Mouse (Mus musculus): ENCODE data around the gene 6820408C15Rik.

Gene 6820408C15Rik

GRCm38 (mm10) chr2:152397680-152398435, 17.5 kb upstream of the 6820408C15Rik start, which contains the start of gene Sox12:
TSS of gene Sox12 (minus strand) at chr2:152398063.
- no peak for TF ChIP-seq GATA4 (IDR thresholded peaks at IDR 0.05; ENCODE audit: insufficient replicate concordance, low read length)

- TF ChIP-seq GATA4 (IDR thresholded peaks at IDR 0.05; ENCODE audit: insufficient replicate concordance, low read length), result no peak; the same call in 1 of the 2 replicates
Observed at GRCm38 (mm10) chr2:152398691-152399090, 16.7 kb upstream of the 6820408C15Rik start.

DNA sequence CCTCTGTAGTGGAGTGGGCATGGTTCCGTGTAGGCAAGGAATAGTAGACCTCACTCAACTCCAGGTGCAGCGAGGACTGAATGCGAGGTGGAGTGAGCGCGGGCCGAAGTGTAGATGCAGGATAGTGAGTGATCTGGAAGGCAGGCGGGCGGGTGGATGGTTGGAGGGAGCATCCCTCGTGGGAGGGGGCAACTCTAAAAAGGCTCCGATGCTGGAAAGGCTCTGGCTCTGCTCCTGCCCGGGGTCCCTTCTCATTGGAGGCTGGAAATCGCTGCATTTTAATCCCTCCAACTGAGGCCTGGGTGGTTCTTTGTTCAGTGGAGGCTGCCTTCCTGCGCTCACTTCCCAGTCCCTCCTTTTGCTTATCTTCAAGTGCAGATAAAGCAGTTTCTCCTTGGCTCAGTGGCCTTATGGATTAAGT, 16.3 kb upstream of the 6820408C15Rik start:
- TF ChIP-seq GATA4 (IDR thresholded peaks at IDR 0.05; ENCODE audit: insufficient replicate concordance, low read length), result no peak

- TF ChIP-seq GATA4 (IDR thresholded peaks at IDR 0.05; ENCODE audit: insufficient replicate concordance, low read length), result no peak
Observed at GRCm38 (mm10) chr2:152406126-152406525, 9.3 kb upstream of the 6820408C15Rik start.

GRCm38 (mm10) chr2:152409781-152410180, 5.6 kb upstream of the 6820408C15Rik start:
- TF ChIP-seq GATA4 (IDR thresholded peaks at IDR 0.05; ENCODE audit: insufficient replicate concordance, low read length), result no peak

- no peak for TF ChIP-seq GATA4 (IDR thresholded peaks at IDR 0.05; ENCODE audit: insufficient replicate concordance, low read length)
Observed at GRCm38 (mm10) chr2:152410971-152411371, 4.4 kb upstream of the 6820408C15Rik start.

- no peak for TF ChIP-seq GATA4 (IDR thresholded peaks at IDR 0.05; ENCODE audit: insufficient replicate concordance, low read length)
Observed at GRCm38 (mm10) chr2:152411471-152411870, 3.9 kb upstream of the 6820408C15Rik start.

GRCm38 (mm10) chr2:152412526-152413157, 2.7 kb upstream of the 6820408C15Rik start:
- TF ChIP-seq GATA4 (IDR thresholded peaks at IDR 0.05; ENCODE audit: insufficient replicate concordance, low read length), result no peak

- no peak for TF ChIP-seq GATA4 (IDR thresholded peaks at IDR 0.05; ENCODE audit: insufficient replicate concordance, low read length)
Observed at GRCm38 (mm10) chr2:152413158-152413764, 2.1 kb upstream of the 6820408C15Rik start.

- TF ChIP-seq GATA4 (IDR thresholded peaks at IDR 0.05; ENCODE audit: insufficient replicate concordance, low read length), result no peak
Observed at GRCm38 (mm10) chr2:152413765-152414584, 1.4 kb upstream of the 6820408C15Rik start.

GRCm38 (mm10) chr2:152414591-152415165, 709 bp upstream of the 6820408C15Rik start, which contains the start of gene Zcchc3:
TSS of gene Zcchc3 (minus strand) at chr2:152415027.
- TF ChIP-seq GATA4 (IDR thresholded peaks at IDR 0.05; ENCODE audit: insufficient replicate concordance, low read length), result no peak; the same call in 1 of the 2 replicates

DNA sequence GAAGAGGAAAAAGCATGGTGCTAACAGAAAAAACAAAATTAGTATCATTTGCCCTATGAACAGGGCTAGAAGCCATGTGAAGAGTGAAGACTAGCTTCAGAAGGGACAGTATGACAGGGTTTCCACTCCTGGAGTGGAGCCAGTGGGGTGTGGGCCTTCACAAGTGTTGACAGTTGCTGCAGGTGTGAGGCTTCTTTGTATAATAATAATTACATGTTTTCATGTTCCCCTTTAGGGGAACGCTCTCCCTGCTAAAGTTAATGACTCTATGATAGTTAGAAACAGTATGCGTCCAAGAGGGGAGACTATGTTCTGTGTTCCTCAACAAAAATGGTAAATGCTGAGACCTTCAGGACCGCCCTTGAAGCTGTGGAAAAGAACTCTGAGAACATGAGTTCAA, 399 bp downstream of the 6820408C15Rik start:
- TF ChIP-seq GATA4 (IDR thresholded peaks at IDR 0.05; ENCODE audit: insufficient replicate concordance, low read length), result no peak

DNA sequence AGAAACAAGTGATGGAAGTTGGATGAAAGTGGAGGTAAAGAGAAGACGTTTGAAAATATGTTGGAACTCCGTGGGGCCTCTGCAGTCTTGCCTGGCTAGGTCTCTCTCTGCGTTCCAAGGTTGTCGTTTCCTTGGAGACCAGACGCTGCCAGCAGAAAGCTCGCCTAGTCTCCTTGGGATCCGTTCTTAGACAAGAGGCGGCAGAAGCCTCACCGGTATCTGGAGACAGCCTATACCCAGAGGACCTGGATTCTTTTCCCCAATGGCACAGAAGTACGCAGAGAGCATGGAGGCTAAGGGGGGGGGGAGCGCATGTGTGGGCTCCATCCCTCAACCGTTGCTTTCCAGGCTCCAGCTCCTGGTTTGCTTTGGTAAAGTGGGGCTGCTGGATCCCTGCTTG, 12.1 kb downstream of the 6820408C15Rik start:
- TF ChIP-seq GATA4 (IDR thresholded peaks at IDR 0.05; ENCODE audit: insufficient replicate concordance, low read length), result no peak

DNA sequence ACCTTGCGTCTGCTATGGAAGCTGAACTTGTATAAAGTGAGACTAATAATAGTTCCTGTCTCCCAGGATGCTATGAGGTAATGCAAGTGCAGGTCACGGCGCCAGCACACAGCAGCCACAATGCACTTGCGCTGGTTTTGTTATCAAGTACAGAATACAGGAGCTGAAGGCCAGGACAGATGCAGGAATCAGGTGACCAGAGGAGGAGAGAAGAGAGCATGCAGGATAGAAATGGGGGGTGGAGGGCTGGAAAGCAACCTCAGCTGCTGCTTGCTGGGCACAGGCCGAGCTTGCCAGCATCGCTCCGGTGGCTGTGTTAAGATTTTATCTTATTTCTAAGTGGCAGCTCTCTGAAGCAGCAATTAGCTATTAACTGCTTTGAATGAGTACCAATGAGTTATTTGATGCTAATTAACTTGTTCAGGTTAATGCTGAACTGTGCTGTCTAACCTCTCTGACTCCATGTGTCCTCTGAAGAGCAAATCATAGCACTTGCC, 21.1 kb downstream of the 6820408C15Rik start:
- no peak for TF ChIP-seq GATA4 (IDR thresholded peaks at IDR 0.05; ENCODE audit: insufficient replicate concordance, low read length)

Measured in liver, adult (tissue).